Mouse (Mus musculus): ENCODE results near the gene Egln3. TPM values are rescaled to one million over a fixed set of nuclear protein-coding genes. Genes with fewer than 3 reads are reported as not detected.

Gene Egln3
- polyA plus RNA-seq, 1 experiment, result 6.3 TPM

DNA sequence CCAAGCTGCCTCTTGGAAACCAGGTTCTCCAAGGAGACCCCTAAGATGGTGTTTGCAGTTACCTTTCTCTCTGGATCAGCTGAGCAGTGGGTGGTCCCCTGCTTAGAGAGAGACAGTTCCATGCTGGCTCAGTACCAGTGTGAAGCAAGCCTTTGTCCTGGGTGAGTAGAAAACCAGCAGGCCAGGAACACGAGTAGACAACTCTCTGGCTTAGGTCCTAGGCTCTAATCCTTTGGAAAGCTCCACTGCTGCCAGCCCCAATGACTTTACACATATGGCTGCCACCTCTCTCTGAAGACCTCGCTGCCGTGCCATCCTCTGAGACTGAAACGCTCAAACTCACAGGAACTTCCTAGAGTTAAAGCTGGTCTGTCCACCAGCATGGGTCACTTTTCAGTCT, 34.9 kb downstream of the Egln3 start:
- no peak overlapping the region for H3K27ac ChIP-seq (ENCODE audit: insufficient read depth, low read length)
- no peak overlapping the region for H3K4me3 ChIP-seq (ENCODE audit: insufficient read depth, low read length)
- TF ChIP-seq CTCF (IDR thresholded peaks at IDR 0.05; ENCODE audit: extremely low read depth, insufficient read depth, low read length), result no peak
- no peak for TF ChIP-seq POLR2A (IDR thresholded peaks at IDR 0.05; ENCODE audit: extremely low read depth, insufficient read depth, low read length)
- no peaks in the 10 kb centered on the region for H3K4me1 ChIP-seq (ENCODE audit: control insufficient read depth, insufficient read depth, low read length)

DNA sequence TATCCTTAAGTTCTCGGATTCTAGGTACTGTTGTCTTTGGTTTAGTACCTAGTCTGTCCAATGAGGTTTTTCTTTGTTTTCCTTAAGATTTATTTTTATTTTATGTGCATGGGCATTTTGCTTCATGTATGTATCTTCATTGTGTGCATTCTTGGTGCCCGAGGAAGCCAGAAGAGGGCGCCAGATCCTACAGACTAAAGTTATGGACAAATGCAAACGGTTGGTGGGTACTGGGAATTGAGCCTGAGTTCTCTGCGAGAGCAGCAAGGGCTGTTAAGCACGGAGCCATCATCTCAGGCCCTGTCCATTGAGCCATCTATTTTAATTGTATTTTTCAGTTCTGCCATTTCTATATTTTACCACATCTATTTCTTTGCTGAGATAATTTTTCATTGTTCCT, 35.9 kb downstream of the Egln3 start:
- Histone ChIP-seq H3K4me1 (ENCODE audit: control insufficient read depth, insufficient read depth, low read length) (no peaks in the 10 kb centered on the region), H3K27ac (ENCODE audit: insufficient read depth, low read length) (no peak overlapping the region), H3K4me3 (ENCODE audit: insufficient read depth, low read length) (no peak overlapping the region)
- TF ChIP-seq CTCF (IDR thresholded peaks at IDR 0.05; ENCODE audit: extremely low read depth, insufficient read depth, low read length) (peak; percentile 19; the same call in 1 of the 2 replicates), POLR2A (IDR thresholded peaks at IDR 0.05; ENCODE audit: extremely low read depth, insufficient read depth, low read length) (no peak)

DNA sequence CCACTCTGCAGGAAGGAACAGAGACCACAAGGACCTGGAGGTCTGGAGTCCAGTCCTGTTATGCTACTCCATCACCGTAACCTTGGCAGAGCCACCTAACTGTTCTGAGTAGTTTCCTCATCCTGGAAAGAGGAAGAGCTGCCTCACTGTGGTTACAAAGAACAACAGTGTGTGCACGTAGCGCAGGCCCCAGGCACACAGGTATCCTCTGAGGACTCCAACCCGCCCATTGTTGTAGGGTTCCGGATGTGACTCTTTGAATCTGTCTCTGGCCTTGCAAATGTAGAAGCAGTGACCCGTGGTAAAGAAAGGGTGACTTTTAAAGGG, 39.0 kb downstream of the Egln3 start:
- TF ChIP-seq POLR2A (IDR thresholded peaks at IDR 0.05; ENCODE audit: extremely low read depth, insufficient read depth, low read length) (no peak), CTCF (IDR thresholded peaks at IDR 0.05; ENCODE audit: extremely low read depth, insufficient read depth, low read length) (no peak)
- Histone ChIP-seq H3K4me3 (ENCODE audit: insufficient read depth, low read length) (no peak overlapping the region), H3K27ac (ENCODE audit: insufficient read depth, low read length) (no peak overlapping the region), H3K4me1 (ENCODE audit: control insufficient read depth, insufficient read depth, low read length) (no peaks in the 10 kb centered on the region)

DNA sequence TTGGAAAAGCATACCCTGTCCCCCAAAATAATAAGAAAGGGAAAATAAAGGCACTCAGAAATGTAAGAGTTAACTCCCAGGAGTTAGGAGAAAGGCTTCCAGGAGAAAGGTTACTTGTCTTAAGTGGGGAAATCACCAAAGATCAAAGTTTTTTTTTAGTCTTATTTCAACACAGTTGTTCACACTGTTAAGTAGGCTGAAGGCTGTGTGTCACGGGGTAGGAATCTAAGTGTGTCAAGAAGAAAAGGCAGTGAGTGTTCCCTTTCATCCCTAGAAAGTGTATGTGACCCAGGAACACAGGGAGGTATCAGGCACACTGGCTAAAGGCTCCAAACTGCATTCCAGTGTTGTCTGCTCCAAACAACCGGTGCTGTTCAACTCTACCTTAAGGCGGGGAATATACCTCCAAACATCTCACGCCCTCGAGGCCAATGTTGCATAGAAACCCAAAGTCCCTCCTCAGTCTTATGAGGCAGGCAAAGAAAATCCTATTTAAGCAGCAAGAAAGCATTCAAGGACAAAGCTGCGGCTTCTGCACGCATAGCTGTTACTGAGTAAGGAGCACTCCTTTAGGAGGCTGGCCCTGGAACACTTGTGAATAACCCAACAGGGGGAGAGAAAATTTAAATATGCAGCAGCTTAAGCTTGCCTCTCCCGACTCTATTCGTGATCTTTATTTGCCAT, 39.5 kb downstream of the Egln3 start:
- Histone ChIP-seq H3K4me3 (ENCODE audit: insufficient read depth, low read length) (no peak overlapping the region), H3K27ac (ENCODE audit: insufficient read depth, low read length) (no peak overlapping the region), H3K4me1 (ENCODE audit: control insufficient read depth, insufficient read depth, low read length) (no peaks in the 10 kb centered on the region)
- TF ChIP-seq POLR2A (IDR thresholded peaks at IDR 0.05; ENCODE audit: extremely low read depth, insufficient read depth, low read length), result no peak
- no peak for TF ChIP-seq CTCF (IDR thresholded peaks at IDR 0.05; ENCODE audit: extremely low read depth, insufficient read depth, low read length)

DNA sequence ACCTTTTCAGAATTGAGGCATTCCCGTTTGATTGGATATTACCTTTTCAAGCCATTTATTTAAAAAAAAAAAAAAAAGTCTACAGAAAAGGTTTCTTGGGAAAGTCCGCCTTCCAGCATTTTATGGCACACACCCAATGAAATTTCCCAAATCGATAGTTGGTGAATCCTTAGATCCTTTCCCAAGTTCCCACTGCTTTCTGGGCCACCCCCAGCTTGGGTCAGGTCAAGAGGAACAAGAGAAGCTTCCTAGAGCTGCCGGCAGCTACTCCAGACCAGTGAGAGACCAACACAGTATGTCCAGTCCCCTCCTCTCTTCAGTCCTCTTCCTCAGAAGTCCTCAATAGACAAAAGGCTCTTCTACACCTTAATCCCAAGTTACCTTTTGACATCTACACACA, 40.5 kb downstream of the Egln3 start:
- H3K4me3 ChIP-seq (ENCODE audit: insufficient read depth, low read length), result no peak overlapping the region
- no peak overlapping the region for H3K27ac ChIP-seq (ENCODE audit: insufficient read depth, low read length)
- TF ChIP-seq POLR2A (IDR thresholded peaks at IDR 0.05; ENCODE audit: extremely low read depth, insufficient read depth, low read length), result no peak
- no peak for TF ChIP-seq CTCF (IDR thresholded peaks at IDR 0.05; ENCODE audit: extremely low read depth, insufficient read depth, low read length)
- H3K4me1 ChIP-seq (ENCODE audit: control insufficient read depth, insufficient read depth, low read length), result no peaks in the 10 kb centered on the region

DNA sequence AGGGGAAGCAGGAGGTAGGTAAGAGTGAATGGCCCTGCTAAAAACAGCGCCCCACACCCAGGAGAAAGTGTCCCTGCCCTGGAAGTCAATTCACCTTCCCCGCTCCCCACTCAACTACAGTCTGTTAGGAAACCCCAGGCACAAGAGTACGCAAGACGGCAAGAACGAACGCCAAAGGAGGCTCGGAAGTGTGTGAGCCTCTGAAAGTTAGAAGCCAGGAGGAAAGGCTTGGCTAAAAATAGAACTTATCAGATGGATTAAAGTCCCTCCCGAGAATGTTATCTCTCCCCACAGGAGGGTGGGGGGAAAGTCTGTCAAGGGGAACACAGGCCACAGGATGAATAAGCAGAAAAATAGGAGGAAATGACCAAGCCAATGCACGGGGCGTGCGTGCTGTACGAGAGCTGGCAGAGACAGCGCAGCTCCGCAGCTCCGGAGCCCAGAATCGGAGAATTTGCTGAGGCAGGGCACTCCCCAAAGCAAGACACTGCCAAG, 41.0 kb downstream of the Egln3 start:
- no peak for TF ChIP-seq POLR2A (IDR thresholded peaks at IDR 0.05; ENCODE audit: extremely low read depth, insufficient read depth, low read length)
- TF ChIP-seq CTCF (IDR thresholded peaks at IDR 0.05; ENCODE audit: extremely low read depth, insufficient read depth, low read length), result no peak
- no peaks in the 10 kb centered on the region for H3K4me1 ChIP-seq (ENCODE audit: control insufficient read depth, insufficient read depth, low read length)
- no peak overlapping the region for H3K27ac ChIP-seq (ENCODE audit: insufficient read depth, low read length)
- 0 out of 2 replicates have a peak overlapping the region, but pooled peaks have one; percentile 1 for H3K4me3 ChIP-seq (ENCODE audit: insufficient read depth, low read length)

DNA sequence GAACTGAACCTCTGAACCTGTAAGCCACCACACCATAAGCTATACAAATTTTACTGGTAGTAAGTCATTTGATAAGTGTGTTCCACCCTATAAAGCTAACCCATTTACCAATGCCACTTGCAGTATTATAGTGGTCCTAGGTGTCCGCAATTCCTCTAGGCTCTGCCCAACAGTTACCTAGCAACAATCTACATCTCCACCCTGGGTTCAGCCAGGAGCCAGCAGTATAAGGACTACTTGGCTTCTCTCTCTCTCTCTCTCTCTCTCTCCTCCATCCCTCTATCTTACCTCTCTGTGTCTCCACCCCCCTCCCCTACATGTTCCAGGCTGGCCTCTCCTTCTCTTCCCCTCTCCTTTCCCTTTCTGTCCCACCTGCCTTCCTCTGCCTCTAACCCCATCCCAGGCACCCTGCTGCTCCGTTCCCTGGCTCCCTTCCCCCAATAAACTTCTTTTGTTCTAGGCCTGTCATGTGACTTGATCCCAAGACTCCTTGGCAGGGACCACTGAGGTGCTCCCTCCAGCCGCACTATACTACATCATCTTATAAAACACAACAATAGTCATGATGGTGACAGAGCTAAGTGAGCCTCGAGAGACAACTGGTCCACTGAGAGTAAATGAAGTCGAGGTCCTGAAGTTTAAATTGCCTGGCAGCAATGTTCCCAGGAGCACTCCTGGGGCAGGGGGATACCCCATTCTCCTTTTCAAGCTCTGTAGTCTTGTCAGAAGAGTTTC, 42.0 kb downstream of the Egln3 start:
- TF ChIP-seq POLR2A (IDR thresholded peaks at IDR 0.05; ENCODE audit: extremely low read depth, insufficient read depth, low read length) (no peak), CTCF (IDR thresholded peaks at IDR 0.05; ENCODE audit: extremely low read depth, insufficient read depth, low read length) (no peak)
- Histone ChIP-seq H3K4me1 (ENCODE audit: control insufficient read depth, insufficient read depth, low read length) (no peaks in the 10 kb centered on the region), H3K4me3 (ENCODE audit: insufficient read depth, low read length) (no peak overlapping the region), H3K27ac (ENCODE audit: insufficient read depth, low read length) (no peak overlapping the region)

DNA sequence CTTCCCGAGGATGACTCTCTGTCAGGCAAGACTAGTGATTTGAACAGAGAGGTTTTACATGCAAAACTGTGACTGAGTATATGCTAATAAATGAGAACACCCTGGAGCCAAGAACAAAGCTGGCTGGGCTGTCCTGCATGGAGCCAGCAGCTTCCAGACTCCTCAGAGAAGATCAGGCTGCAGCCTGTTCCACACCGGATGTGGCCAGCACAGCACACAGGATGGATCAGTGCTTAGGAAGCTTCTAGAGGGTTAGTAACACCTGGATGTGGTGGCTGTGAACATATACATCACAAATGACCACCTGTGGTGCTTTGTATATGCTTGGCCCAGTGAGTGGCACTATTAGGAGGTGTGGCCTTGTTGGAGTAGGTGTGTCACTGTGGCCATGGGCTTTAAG, 43.4 kb downstream of the Egln3 start:
- no peak overlapping the region for H3K27ac ChIP-seq (ENCODE audit: insufficient read depth, low read length)
- no peaks in the 10 kb centered on the region for H3K4me1 ChIP-seq (ENCODE audit: control insufficient read depth, insufficient read depth, low read length)
- H3K4me3 ChIP-seq (ENCODE audit: insufficient read depth, low read length), result no peak overlapping the region
- TF ChIP-seq CTCF (IDR thresholded peaks at IDR 0.05; ENCODE audit: extremely low read depth, insufficient read depth, low read length) (no peak), POLR2A (IDR thresholded peaks at IDR 0.05; ENCODE audit: extremely low read depth, insufficient read depth, low read length) (no peak)

GRCm38 (mm10) chr12:54154771-54155170, 48.9 kb downstream of the Egln3 start:
- TF ChIP-seq CTCF (IDR thresholded peaks at IDR 0.05; ENCODE audit: extremely low read depth, insufficient read depth, low read length), result no peak
- no peak for TF ChIP-seq POLR2A (IDR thresholded peaks at IDR 0.05; ENCODE audit: extremely low read depth, insufficient read depth, low read length)
- Histone ChIP-seq H3K27ac (ENCODE audit: insufficient read depth, low read length) (no peak overlapping the region), H3K4me1 (ENCODE audit: control insufficient read depth, insufficient read depth, low read length) (no peaks in the 10 kb centered on the region), H3K4me3 (ENCODE audit: insufficient read depth, low read length) (no peak overlapping the region)
